Mouse (Mus musculus) heart, postnatal 4 days (tissue): ENCODE data around the gene Rasgef1b. TPM values are rescaled to one million over a fixed set of nuclear protein-coding genes. Genes with fewer than 3 reads are reported as not detected.

Experiments
- DNase-seq: peaks from one replicate; pipeline ENCODE4 v3.0.0; 2021
- total RNA-seq, 2 experiments: library from RNA; stranded (reverse); gene quantifications; 2 replicates each; pipeline ENCODE4 v1.2.3; 2021

The Rasgef1b gene
- 10 to 100 TPM; 20.4 to 22.4 TPM for total RNA-seq

GRCm38 (mm10) chr5:99728649-99729212, at the start of gene Rasgef1b:
Gene Rasgef1b (minus strand): TSS chr5:99729065.
- peak; percentile 85 for DNase-seq

- no peak for DNase-seq
These were observed 46.5 kb upstream of the Rasgef1b start for GRCm38 (mm10) chr5:99775342-99775741.

- no peak for DNase-seq
These were observed 44.4 kb upstream of the Rasgef1b start for GRCm38 (mm10) chr5:99773265-99773664.

- no peak for DNase-seq
These were observed 35.4 kb upstream of the Rasgef1b start for GRCm38 (mm10) chr5:99764246-99764645.

GRCm38 (mm10) chr5:99758859-99759258, 30.0 kb upstream of the Rasgef1b start:
- DNase-seq: no peak

- DNase-seq: no peak
These were observed 25.0 kb upstream of the Rasgef1b start for GRCm38 (mm10) chr5:99753843-99754242.

- no peak for DNase-seq
These were observed 24.5 kb upstream of the Rasgef1b start for GRCm38 (mm10) chr5:99753368-99753767.

GRCm38 (mm10) chr5:99752670-99753231, 23.9 kb upstream of the Rasgef1b start:
- no peak for DNase-seq

- DNase-seq: no peak
These were observed 19.6 kb upstream of the Rasgef1b start for GRCm38 (mm10) chr5:99748417-99748816.

GRCm38 (mm10) chr5:99746087-99746486, 17.2 kb upstream of the Rasgef1b start:
- no peak for DNase-seq

GRCm38 (mm10) chr5:99742874-99743273, 14.0 kb upstream of the Rasgef1b start:
- no peak for DNase-seq

- DNase-seq: no peak
These were observed 13.2 kb upstream of the Rasgef1b start for GRCm38 (mm10) chr5:99742056-99742455.

GRCm38 (mm10) chr5:99737937-99738727, 9.3 kb upstream of the Rasgef1b start:
- DNase-seq: no peak

- no peak for DNase-seq
These were observed 1.1 kb upstream of the Rasgef1b start for GRCm38 (mm10) chr5:99729931-99730330.

GRCm38 (mm10) chr5:99729361-99729882, 557 bp upstream of the Rasgef1b start:
- peak; percentile 30 for DNase-seq

GRCm38 (mm10) chr5:99728027-99728451, 826 bp downstream of the Rasgef1b start:
- peak; percentile 7 for DNase-seq

GRCm38 (mm10) chr5:99723941-99724340, 4.9 kb downstream of the Rasgef1b start:
- no peak for DNase-seq

GRCm38 (mm10) chr5:99722310-99722709, 6.6 kb downstream of the Rasgef1b start:
- DNase-seq: no peak

- no peak for DNase-seq
These were observed 8.3 kb downstream of the Rasgef1b start for GRCm38 (mm10) chr5:99720554-99720953.

- DNase-seq: no peak
These were observed 10.9 kb downstream of the Rasgef1b start for GRCm38 (mm10) chr5:99717917-99718316.

GRCm38 (mm10) chr5:99715281-99715744, 13.6 kb downstream of the Rasgef1b start:
- DNase-seq: no peak

- no peak for DNase-seq
These were observed 16.9 kb downstream of the Rasgef1b start for GRCm38 (mm10) chr5:99711947-99712346.

GRCm38 (mm10) chr5:99708706-99709105, 20.2 kb downstream of the Rasgef1b start:
- no peak for DNase-seq
